Mouse (Mus musculus): ENCODE measurements around the gene Unc5a. TPM values are rescaled to one million over a fixed set of nuclear protein-coding genes. Genes with fewer than 3 reads are reported as not detected.

Gene Unc5a
- polyA plus RNA-seq, 1 experiment from 2014 or later, result 7.5 TPM

GRCm38 (mm10) chr13:55013702-55014344, 64.6 kb downstream of the Unc5a start:
- H3K4me2 ChIP-seq (ENCODE audit: low read depth), result no peak overlapping the region
- H3K27me3 ChIP-seq (ENCODE audit: control insufficient read depth, insufficient read depth, low read length), result no peaks in the 10 kb centered on the region
- DNase-seq (ENCODE audit: low spot score) (no peak), ATAC-seq (ENCODE audit: insufficient read depth, low FRiP score, low TSS enrichment) (no peak)
- H3K9me3 ChIP-seq (ENCODE audit: control insufficient read depth, low read length), result no peaks in the 10 kb centered on the region
- 12% methylated on average over 9 of the region's 9 CpGs for WGBS
- H3K4me3 ChIP-seq (ENCODE audit: low read depth, low read length), result no peak overlapping the region
- H3K4me1 ChIP-seq (ENCODE audit: control insufficient read depth, insufficient read depth, low read length), result peaks cover 15% of the 10 kb centered on the region
- H3K36me3 ChIP-seq (ENCODE audit: control insufficient read depth, insufficient read depth, low read length), result no peaks in the 10 kb centered on the region
- 0 out of 2 replicates have a peak overlapping the region, but pooled peaks have one; percentile 2 for H3K27ac ChIP-seq (ENCODE audit: low read depth, low read length)
- H3K9ac ChIP-seq (ENCODE audit: low read length), result no peak overlapping the region

- 43% methylated on average over 9 of the region's 9 CpGs for WGBS
- Histone ChIP-seq H3K27ac (ENCODE audit: low read depth, low read length) (0 out of 2 replicates have a peak overlapping the region, but pooled peaks have one; percentile 2), H3K4me1 (ENCODE audit: control insufficient read depth, insufficient read depth, low read length) (peaks cover 13% of the 10 kb centered on the region), H3K36me3 (ENCODE audit: control insufficient read depth, insufficient read depth, low read length) (no peaks in the 10 kb centered on the region), H3K4me3 (ENCODE audit: low read depth, low read length) (no peak overlapping the region), H3K27me3 (ENCODE audit: control insufficient read depth, insufficient read depth, low read length) (no peaks in the 10 kb centered on the region), H3K9me3 (ENCODE audit: control insufficient read depth, low read length) (no peaks in the 10 kb centered on the region), H3K4me2 (ENCODE audit: low read depth) (no peak overlapping the region), H3K9ac (ENCODE audit: low read length) (no peak overlapping the region)
- DNase-seq (ENCODE audit: low spot score), result no peak
- ATAC-seq (ENCODE audit: insufficient read depth, low FRiP score, low TSS enrichment), result no peak
Observed at GRCm38 (mm10) chr13:55014451-55014850, 65.2 kb downstream of the Unc5a start.

- Histone ChIP-seq H3K4me2 (ENCODE audit: low read depth) (no peak overlapping the region), H3K36me3 (ENCODE audit: control insufficient read depth, insufficient read depth, low read length) (no peaks in the 10 kb centered on the region), H3K27ac (ENCODE audit: low read depth, low read length) (no peak overlapping the region), H3K27me3 (ENCODE audit: control insufficient read depth, insufficient read depth, low read length) (no peaks in the 10 kb centered on the region), H3K9ac (ENCODE audit: low read length) (no peak overlapping the region), H3K4me3 (ENCODE audit: low read depth, low read length) (no peak overlapping the region), H3K4me1 (ENCODE audit: control insufficient read depth, insufficient read depth, low read length) (peaks cover 7% of the 10 kb centered on the region), H3K9me3 (ENCODE audit: control insufficient read depth, low read length) (no peaks in the 10 kb centered on the region)
- 88% methylated on average over 12 of the region's 12 CpGs for WGBS
- DNase-seq (ENCODE audit: low spot score) (no peak), ATAC-seq (ENCODE audit: insufficient read depth, low FRiP score, low TSS enrichment) (no peak)
Observed at GRCm38 (mm10) chr13:55017154-55017897, 68.1 kb downstream of the Unc5a start.

GRCm38 (mm10) chr13:55017898-55018599, 68.8 kb downstream of the Unc5a start:
- no peak for DNase-seq (ENCODE audit: low spot score)
- Histone ChIP-seq H3K36me3 (ENCODE audit: control insufficient read depth, insufficient read depth, low read length) (no peaks in the 10 kb centered on the region), H3K4me1 (ENCODE audit: control insufficient read depth, insufficient read depth, low read length) (peaks cover 10% of the 10 kb centered on the region; the same call in 1 of the 2 replicates), H3K9ac (ENCODE audit: low read length) (no peak overlapping the region), H3K27me3 (ENCODE audit: control insufficient read depth, insufficient read depth, low read length) (no peaks in the 10 kb centered on the region), H3K4me3 (ENCODE audit: low read depth, low read length) (no peak overlapping the region), H3K4me2 (ENCODE audit: low read depth) (no peak overlapping the region), H3K27ac (ENCODE audit: low read depth, low read length) (no peak overlapping the region), H3K9me3 (ENCODE audit: control insufficient read depth, low read length) (no peaks in the 10 kb centered on the region)
- no peak for ATAC-seq (ENCODE audit: insufficient read depth, low FRiP score, low TSS enrichment)
- 84% methylated on average over 8 of the region's 8 CpGs for WGBS

GRCm38 (mm10) chr13:55018700-55019099, 69.5 kb downstream of the Unc5a start:
- Histone ChIP-seq H3K4me1 (ENCODE audit: control insufficient read depth, insufficient read depth, low read length) (peaks cover 10% of the 10 kb centered on the region; the same call in 1 of the 2 replicates), H3K9ac (ENCODE audit: low read length) (no peak overlapping the region), H3K36me3 (ENCODE audit: control insufficient read depth, insufficient read depth, low read length) (no peaks in the 10 kb centered on the region), H3K4me2 (ENCODE audit: low read depth) (no peak overlapping the region), H3K9me3 (ENCODE audit: control insufficient read depth, low read length) (no peaks in the 10 kb centered on the region), H3K27me3 (ENCODE audit: control insufficient read depth, insufficient read depth, low read length) (no peaks in the 10 kb centered on the region), H3K27ac (ENCODE audit: low read depth, low read length) (no peak overlapping the region), H3K4me3 (ENCODE audit: low read depth, low read length) (no peak overlapping the region)
- WGBS, result 92% methylated on average over 9 of the region's 9 CpGs
- DNase-seq (ENCODE audit: low spot score), result no peak
- no peak for ATAC-seq (ENCODE audit: insufficient read depth, low FRiP score, low TSS enrichment)

GRCm38 (mm10) chr13:55019181-55019580, 70.0 kb downstream of the Unc5a start:
- no peak for ATAC-seq (ENCODE audit: insufficient read depth, low FRiP score, low TSS enrichment)
- H3K27ac ChIP-seq (ENCODE audit: low read depth, low read length), result no peak overlapping the region
- H3K9me3 ChIP-seq (ENCODE audit: control insufficient read depth, low read length), result no peaks in the 10 kb centered on the region
- H3K4me3 ChIP-seq (ENCODE audit: low read depth, low read length), result no peak overlapping the region
- no peaks in the 10 kb centered on the region for H3K36me3 ChIP-seq (ENCODE audit: control insufficient read depth, insufficient read depth, low read length)
- H3K9ac ChIP-seq (ENCODE audit: low read length), result no peak overlapping the region
- peaks cover 8% of the 10 kb centered on the region; the same call in 1 of the 2 replicates for H3K4me1 ChIP-seq (ENCODE audit: control insufficient read depth, insufficient read depth, low read length)
- DNase-seq (ENCODE audit: low spot score), result no peak
- no peaks in the 10 kb centered on the region for H3K27me3 ChIP-seq (ENCODE audit: control insufficient read depth, insufficient read depth, low read length)
- 80% methylated on average over 3 of the region's 3 CpGs for WGBS
- H3K4me2 ChIP-seq (ENCODE audit: low read depth), result no peak overlapping the region

- Histone ChIP-seq H3K36me3 (ENCODE audit: control insufficient read depth, insufficient read depth, low read length) (no peaks in the 10 kb centered on the region), H3K9ac (ENCODE audit: low read length) (no peak overlapping the region), H3K9me3 (ENCODE audit: control insufficient read depth, low read length) (no peaks in the 10 kb centered on the region), H3K4me2 (ENCODE audit: low read depth) (no peak overlapping the region), H3K4me1 (ENCODE audit: control insufficient read depth, insufficient read depth, low read length) (0 out of 2 replicates have a peak, but pooled peaks cover 4% of the 10 kb centered on the region), H3K4me3 (ENCODE audit: low read depth, low read length) (no peak overlapping the region), H3K27ac (ENCODE audit: low read depth, low read length) (no peak overlapping the region), H3K27me3 (ENCODE audit: control insufficient read depth, insufficient read depth, low read length) (no peaks in the 10 kb centered on the region)
- ATAC-seq (ENCODE audit: insufficient read depth, low FRiP score, low TSS enrichment) (no peak), DNase-seq (ENCODE audit: low spot score) (no peak)
- WGBS, result 90% methylated on average over 4 of the region's 4 CpGs
Observed at GRCm38 (mm10) chr13:55020051-55020450, 70.8 kb downstream of the Unc5a start.

- H3K9me3 ChIP-seq (ENCODE audit: control insufficient read depth, low read length), result no peaks in the 10 kb centered on the region
- ATAC-seq (ENCODE audit: insufficient read depth, low FRiP score, low TSS enrichment) (no peak), DNase-seq (ENCODE audit: low spot score) (no peak)
- 0 out of 2 replicates have a peak, but pooled peaks cover 4% of the 10 kb centered on the region for H3K4me1 ChIP-seq (ENCODE audit: control insufficient read depth, insufficient read depth, low read length)
- no peaks in the 10 kb centered on the region for H3K36me3 ChIP-seq (ENCODE audit: control insufficient read depth, insufficient read depth, low read length)
- H3K4me3 ChIP-seq (ENCODE audit: low read depth, low read length), result no peak within 1 kb of the TSS
- no peak within 1 kb of the TSS for H3K27ac ChIP-seq (ENCODE audit: low read depth, low read length)
- H3K9ac ChIP-seq (ENCODE audit: low read length), result no peak within 1 kb of the TSS
- no peak within 1 kb of the TSS for H3K4me2 ChIP-seq (ENCODE audit: low read depth)
- no peaks in the 10 kb centered on the region for H3K27me3 ChIP-seq (ENCODE audit: control insufficient read depth, insufficient read depth, low read length)
- 91% methylated on average over 13 of the region's 13 CpGs for WGBS
Observed at GRCm38 (mm10) chr13:55021194-55021779, 72.1 kb downstream of the Unc5a start, which contains the start of gene Hk3. Hk3 (minus strand) TSS chr13:55021385.

Data from neural tube, embryonic 11.5 days (tissue).